8 mouse cellular contexts compared by ENCODE assay signal in the genomic region with DNA sequence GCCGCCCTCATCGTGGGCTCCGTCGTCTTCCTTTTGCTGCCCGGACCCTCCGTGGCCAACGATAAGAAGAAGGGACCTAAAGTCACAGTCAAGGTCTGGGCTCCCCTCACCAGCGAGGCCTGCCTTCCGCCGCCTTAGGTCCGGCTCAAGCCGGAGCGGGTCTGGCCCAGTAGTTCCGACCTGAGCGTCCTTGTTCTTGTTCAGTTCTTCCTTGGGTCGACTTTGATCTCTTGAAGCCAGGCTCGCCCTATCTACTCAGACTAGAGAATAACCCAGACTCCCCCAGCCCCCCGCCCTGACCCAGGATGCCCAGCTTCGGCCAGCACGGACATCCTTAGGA. TPM values are rescaled to one million over a fixed set of nuclear protein-coding genes. Genes with fewer than 3 reads are reported as not detected.
DNase-seq lines count a peak whose midpoint lies in the region; ATAC-seq and TF ChIP-seq lines count a peak whose summit lies in the region.

No protein-coding gene starts in this region.

- peak overlapping the region; percentile 73 for H3K4me3 ChIP-seq in lung, adult 2 months (replicated peaks; ENCODE audit: extremely low read depth, low read depth, low read length)
- peak overlapping the region; percentile 88 for H3K4me3 ChIP-seq in embryonic fibroblast, embryonic 13.5 days (ENCODE audit: insufficient read depth, low read length)
- peak overlapping the region; percentile 81 for H3K4me3 ChIP-seq in limb, embryonic 12.5 days (replicated peaks)
- peak overlapping the region; percentile 75 for H3K4me3 ChIP-seq in olfactory bulb, adult 2 months (ENCODE audit: insufficient read depth, low read depth, low read length)

- peak overlapping the region; percentile 87 for H3K9ac ChIP-seq in limb, embryonic 12.5 days (replicated peaks)

- H3K27me3 ChIP-seq in limb, embryonic 12.5 days = no peaks in the 10 kb centered on the region

- peaks cover 3% of the 10 kb centered on the region; the same call in 1 of the 2 replicates for H3K4me1 ChIP-seq in lung, adult 2 months (ENCODE audit: control insufficient read depth, insufficient read depth, low read length)
- H3K4me1 ChIP-seq in embryonic fibroblast, embryonic 13.5 days (ENCODE audit: control insufficient read depth, insufficient read depth, low read length) = no peaks in the 10 kb centered on the region
- H3K4me1 ChIP-seq in limb, embryonic 12.5 days (replicated peaks) = peaks cover 18% of the 10 kb centered on the region
- H3K4me1 ChIP-seq in olfactory bulb, adult 2 months (ENCODE audit: control insufficient read depth, insufficient read depth, low read length) = no peaks in the 10 kb centered on the region; the same call in 1 of the 2 replicates

- peaks cover 33% of the 10 kb centered on the region for H3K36me3 ChIP-seq in limb, embryonic 12.5 days

- TF ChIP-seq POLR2A in lung, adult 2 months (IDR thresholded peaks at IDR 0.05; ENCODE audit: borderline replicate concordance, extremely low read depth, low read depth, low read length) = no peak
- no peak for TF ChIP-seq POLR2A in embryonic fibroblast, embryonic 13.5 days (IDR thresholded peaks at IDR 0.05; ENCODE audit: low read depth, low read length)
- no peak for TF ChIP-seq POLR2A in olfactory bulb, adult 2 months (IDR thresholded peaks at IDR 0.05; ENCODE audit: insufficient read depth, low read depth, low read length)

- DNase-seq in lung, adult 2 months = no peak
- DNase-seq in lung, postnatal 36 days = no peak
- DNase-seq in frontal cortex, postnatal 10 days (ENCODE audit: low spot score in 2 of 2) = no peak
- no peak for DNase-seq in B cell, adult 2 months
- no peak for DNase-seq in kidney, postnatal 14 days

- ATAC-seq in limb, embryonic 12.5 days (ENCODE audit: insufficient number of reproducible peaks, insufficient read depth, low FRiP score, low TSS enrichment, low read depth) = peak; percentile 48; the same call in 1 of the 2 replicates

- WGBS in lung, adult 2 months = under 1% methylated on average over 20 of the region's 20 CpGs
- WGBS in limb, embryonic 12.5 days = under 1% methylated on average over 20 of the region's 20 CpGs
- under 1% methylated on average over 20 of the region's 20 CpGs for WGBS in olfactory bulb, adult 2 months

- TF ChIP-seq CTCF in lung, adult 2 months (IDR thresholded peaks at IDR 0.05; ENCODE audit: insufficient read depth, low read length) = no peak
- TF ChIP-seq CTCF in embryonic fibroblast, embryonic 13.5 days (IDR thresholded peaks at IDR 0.05; ENCODE audit: borderline replicate concordance, insufficient read depth, low read length) = no peak
- TF ChIP-seq CTCF in olfactory bulb, adult 2 months (IDR thresholded peaks at IDR 0.05; ENCODE audit: insufficient read depth, low read depth, low read length) = no peak

- no peaks in the 10 kb centered on the region for H3K9me3 ChIP-seq in limb, embryonic 12.5 days

- peak overlapping the region; percentile 86 for H3K4me2 ChIP-seq in limb, embryonic 12.5 days

- H3K27ac ChIP-seq in embryonic fibroblast, embryonic 13.5 days (ENCODE audit: insufficient read depth, low read length) = peak overlapping the region; percentile 35; the same call in 1 of the 2 replicates
- H3K27ac ChIP-seq in limb, embryonic 12.5 days = peak overlapping the region; percentile 60
- H3K27ac ChIP-seq in olfactory bulb, adult 2 months (ENCODE audit: insufficient read depth, low read depth, low read length) = peak overlapping the region; percentile 34

RNA-seq across cellular contexts. Expression of a gene that starts 0.3 kb away (rescaled TPM):
- 162 and 176 TPM in 2 replicates for polyA plus RNA-seq in lung, adult 2 months (2012; rRNA removed)
- 484 and 532 TPM in 2 replicates for polyA plus RNA-seq in embryonic fibroblast, embryonic 13.5 days (2011; ENCODE audit: insufficient read length, low read depth, missing spikeins)
- polyA plus RNA-seq in limb, embryonic 12.5 days (2016; fragmentation: Nextera tagmentation; extraction: Ambion mirVana) = 527 and 542 TPM in 2 replicates
- not detected in 2 replicates for polyA plus RNA-seq in olfactory bulb, adult 2 months (2012; ENCODE audit: insufficient read depth, insufficient read length, low replicate concordance, missing spikeins)

RNA-seq across cellular contexts. Expression of a gene that starts 9.2 kb away (rescaled TPM):
- 14.5 and 18.0 TPM in 2 replicates for polyA plus RNA-seq in lung, adult 2 months (2012; rRNA removed)
- 0.25 and 0.33 TPM in 2 replicates for polyA plus RNA-seq in embryonic fibroblast, embryonic 13.5 days (2011; ENCODE audit: insufficient read length, low read depth, missing spikeins)
- 4.6 and 4.9 TPM in 2 replicates for polyA plus RNA-seq in limb, embryonic 12.5 days (2016; fragmentation: Nextera tagmentation; extraction: Ambion mirVana)
- not detected in 2 replicates for polyA plus RNA-seq in olfactory bulb, adult 2 months (2012; ENCODE audit: insufficient read depth, insufficient read length, low replicate concordance, missing spikeins)
